Mouse (Mus musculus): ENCODE measurements around the gene Eif4g3.

DNA sequence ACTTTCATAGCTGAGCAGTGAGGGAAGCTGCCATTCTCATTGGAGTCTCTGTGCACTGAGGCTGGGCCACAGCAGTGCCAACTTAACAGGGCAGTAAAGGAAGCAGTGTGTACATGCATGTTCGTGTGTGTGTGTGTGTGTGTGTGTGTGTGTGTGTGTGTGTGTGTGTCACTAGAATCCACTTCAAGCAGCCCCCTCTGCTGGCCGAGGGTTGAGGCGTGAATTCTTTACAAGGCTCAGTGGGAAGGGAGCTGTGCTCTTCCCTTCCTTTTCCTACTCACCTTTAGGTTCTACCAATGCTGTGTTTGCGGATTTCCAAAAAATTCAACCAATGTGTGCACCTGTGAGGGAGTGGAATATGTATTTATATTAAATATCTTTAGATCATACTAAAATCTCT is 41.0 kb downstream of the Eif4g3 start:
- no peak for TF ChIP-seq GATA1 (IDR thresholded peaks at IDR 0.05; ENCODE audit: borderline replicate concordance, low read length)
- no peak for TF ChIP-seq FLI1 (IDR thresholded peaks at IDR 0.05; ENCODE audit: low read length)
